Mouse (Mus musculus): Measurements from ENCODE around the gene Slc6a17. TPM values are rescaled to one million over a fixed set of nuclear protein-coding genes. Genes with fewer than 3 reads are reported as not detected.

The Slc6a17 gene
- polyA plus RNA-seq, 1 experiment from 2014 or later, result 2.1 TPM

DNA sequence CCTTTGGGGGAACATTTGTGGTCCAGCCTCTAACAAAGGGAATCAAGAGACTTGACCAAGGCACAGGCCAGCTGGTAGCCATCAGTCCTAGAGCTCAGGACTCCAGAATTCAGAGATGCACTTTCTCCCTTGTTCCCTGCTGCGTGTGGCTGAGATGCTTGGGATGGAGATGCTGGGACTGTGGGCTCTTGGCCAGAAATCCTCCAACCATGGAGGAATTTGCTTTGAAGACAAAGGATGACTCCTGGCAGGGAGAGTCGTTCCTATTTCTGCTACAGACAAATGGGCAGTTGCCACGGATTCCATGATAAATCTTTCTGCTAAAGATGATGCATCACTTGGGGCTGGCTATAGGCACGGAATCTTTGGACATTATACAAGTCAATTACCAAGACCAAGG, 15.7 kb upstream of the Slc6a17 start:
- no peak for ATAC-seq (ENCODE audit: insufficient read depth, low FRiP score)
- Histone ChIP-seq H3K36me3 (ENCODE audit: control insufficient read depth, insufficient read depth, low read length) (no peaks in the 10 kb centered on the region), H3K9ac (ENCODE audit: low read length) (no peak overlapping the region), H3K27me3 (ENCODE audit: control insufficient read depth, insufficient read depth, low read length) (0 out of 2 replicates have a peak, but pooled peaks cover 4% of the 10 kb centered on the region), H3K4me2 (ENCODE audit: low read depth, low read length) (no peak overlapping the region), H3K4me1 (ENCODE audit: control insufficient read depth, insufficient read depth, low read length) (0 out of 2 replicates have a peak, but pooled peaks cover 9% of the 10 kb centered on the region), H3K27ac (ENCODE audit: low read length) (no peak overlapping the region), H3K9me3 (replicated peaks; ENCODE audit: control insufficient read depth, low read length) (no peaks in the 10 kb centered on the region), H3K4me3 (replicated peaks; ENCODE audit: low read length) (no peak overlapping the region)
- 54% methylated on average over 4 of the region's 4 CpGs for WGBS

DNA sequence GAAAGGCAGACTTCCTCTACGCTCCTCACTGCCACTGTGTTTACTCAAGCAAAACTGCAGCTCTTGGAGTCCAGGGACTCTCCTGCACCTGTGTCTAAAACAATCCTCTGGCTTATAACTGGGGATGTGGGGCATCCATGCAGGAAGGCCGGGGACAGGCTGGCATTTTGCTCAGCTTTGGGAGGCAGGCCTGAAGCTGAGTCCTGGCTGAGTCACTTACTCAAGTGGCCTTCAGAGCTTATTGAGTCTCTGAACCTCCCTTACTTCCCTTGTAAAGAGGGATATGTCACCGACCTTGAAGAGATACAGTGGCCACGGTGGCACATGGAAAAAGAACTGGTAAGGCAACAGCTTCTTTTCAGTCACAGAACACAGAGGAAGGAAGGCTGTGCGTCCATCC, 12.8 kb upstream of the Slc6a17 start:
- Histone ChIP-seq H3K36me3 (ENCODE audit: control insufficient read depth, insufficient read depth, low read length) (no peaks in the 10 kb centered on the region), H3K4me3 (replicated peaks; ENCODE audit: low read length) (no peak overlapping the region), H3K4me1 (ENCODE audit: control insufficient read depth, insufficient read depth, low read length) (no peaks in the 10 kb centered on the region), H3K9me3 (replicated peaks; ENCODE audit: control insufficient read depth, low read length) (no peaks in the 10 kb centered on the region), H3K4me2 (ENCODE audit: low read depth, low read length) (no peak overlapping the region), H3K9ac (ENCODE audit: low read length) (no peak overlapping the region), H3K27ac (ENCODE audit: low read length) (no peak overlapping the region), H3K27me3 (ENCODE audit: control insufficient read depth, insufficient read depth, low read length) (no peaks in the 10 kb centered on the region)
- ATAC-seq (ENCODE audit: insufficient read depth, low FRiP score), result no peak
- 74% methylated on average over 5 of the region's 5 CpGs for WGBS

GRCm38 (mm10) chr3:107529182-107529581, 11.4 kb upstream of the Slc6a17 start:
- H3K27ac ChIP-seq (ENCODE audit: low read length), result no peak overlapping the region
- no peak overlapping the region for H3K4me3 ChIP-seq (replicated peaks; ENCODE audit: low read length)
- H3K9me3 ChIP-seq (replicated peaks; ENCODE audit: control insufficient read depth, low read length), result no peaks in the 10 kb centered on the region
- no peak overlapping the region for H3K4me2 ChIP-seq (ENCODE audit: low read depth, low read length)
- ATAC-seq (ENCODE audit: insufficient read depth, low FRiP score), result no peak
- no peaks in the 10 kb centered on the region for H3K4me1 ChIP-seq (ENCODE audit: control insufficient read depth, insufficient read depth, low read length)
- H3K36me3 ChIP-seq (ENCODE audit: control insufficient read depth, insufficient read depth, low read length), result no peaks in the 10 kb centered on the region
- 67% methylated on average over 5 of the region's 5 CpGs for WGBS
- H3K27me3 ChIP-seq (ENCODE audit: control insufficient read depth, insufficient read depth, low read length), result no peaks in the 10 kb centered on the region
- no peak overlapping the region for H3K9ac ChIP-seq (ENCODE audit: low read length)

GRCm38 (mm10) chr3:107528401-107529118, 10.7 kb upstream of the Slc6a17 start:
- Histone ChIP-seq H3K4me2 (ENCODE audit: low read depth, low read length) (no peak overlapping the region), H3K9ac (ENCODE audit: low read length) (no peak overlapping the region), H3K4me1 (ENCODE audit: control insufficient read depth, insufficient read depth, low read length) (no peaks in the 10 kb centered on the region), H3K4me3 (replicated peaks; ENCODE audit: low read length) (no peak overlapping the region), H3K27me3 (ENCODE audit: control insufficient read depth, insufficient read depth, low read length) (no peaks in the 10 kb centered on the region), H3K27ac (ENCODE audit: low read length) (no peak overlapping the region), H3K36me3 (ENCODE audit: control insufficient read depth, insufficient read depth, low read length) (no peaks in the 10 kb centered on the region), H3K9me3 (replicated peaks; ENCODE audit: control insufficient read depth, low read length) (no peaks in the 10 kb centered on the region)
- ATAC-seq (ENCODE audit: insufficient read depth, low FRiP score), result no peak
- WGBS, result 27% methylated on average over 9 of the region's 9 CpGs

GRCm38 (mm10) chr3:107524547-107524946, 6.7 kb upstream of the Slc6a17 start:
- H3K27me3 ChIP-seq (ENCODE audit: control insufficient read depth, insufficient read depth, low read length), result no peaks in the 10 kb centered on the region
- H3K4me2 ChIP-seq (ENCODE audit: low read depth, low read length), result no peak overlapping the region

DNA sequence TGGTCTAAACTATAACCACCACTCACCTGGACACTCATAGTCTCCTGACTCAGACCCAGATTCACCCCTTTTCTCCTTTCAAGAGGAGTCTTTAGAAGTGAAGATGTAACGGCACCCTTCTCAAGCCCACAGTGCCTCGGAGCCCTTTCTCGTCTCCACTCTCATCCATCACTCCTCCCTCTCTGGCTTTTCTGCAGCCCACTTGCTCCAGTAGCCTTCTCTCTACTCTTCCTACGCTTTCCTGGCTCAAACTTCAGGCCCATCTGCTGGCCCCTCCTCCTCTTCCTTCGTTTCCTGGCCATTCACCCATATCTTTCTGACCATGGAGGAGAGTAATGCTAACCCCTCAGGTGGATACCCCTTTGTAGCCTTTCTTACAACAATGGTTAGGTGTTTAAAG, 3.1 kb upstream of the Slc6a17 start:
- Histone ChIP-seq H3K27ac (ENCODE audit: low read length) (no peak overlapping the region), H3K4me2 (ENCODE audit: low read depth, low read length) (no peak overlapping the region), H3K4me3 (replicated peaks; ENCODE audit: low read length) (no peak overlapping the region), H3K9me3 (replicated peaks; ENCODE audit: control insufficient read depth, low read length) (no peaks in the 10 kb centered on the region), H3K4me1 (ENCODE audit: control insufficient read depth, insufficient read depth, low read length) (0 out of 2 replicates have a peak, but pooled peaks cover 4% of the 10 kb centered on the region), H3K27me3 (ENCODE audit: control insufficient read depth, insufficient read depth, low read length) (peaks cover 32% of the 10 kb centered on the region), H3K36me3 (ENCODE audit: control insufficient read depth, insufficient read depth, low read length) (no peaks in the 10 kb centered on the region), H3K9ac (ENCODE audit: low read length) (no peak overlapping the region)
- no peak for ATAC-seq (ENCODE audit: insufficient read depth, low FRiP score)
- 73% methylated on average over 5 of the region's 5 CpGs for WGBS

More at GRCm38 (mm10) chr3:107524547-107524946, 6.7 kb upstream of the Slc6a17 start:
- Histone ChIP-seq H3K4me1 (ENCODE audit: control insufficient read depth, insufficient read depth, low read length) (no peaks in the 10 kb centered on the region), H3K36me3 (ENCODE audit: control insufficient read depth, insufficient read depth, low read length) (no peaks in the 10 kb centered on the region), H3K4me3 (replicated peaks; ENCODE audit: low read length) (no peak overlapping the region), H3K27ac (ENCODE audit: low read length) (no peak overlapping the region), H3K9me3 (replicated peaks; ENCODE audit: control insufficient read depth, low read length) (no peaks in the 10 kb centered on the region), H3K9ac (ENCODE audit: low read length) (no peak overlapping the region)
- ATAC-seq (ENCODE audit: insufficient read depth, low FRiP score), result no peak
- WGBS, result 57% methylated on average over 6 of the region's 6 CpGs

- no peak overlapping the region for H3K27ac ChIP-seq (ENCODE audit: low read length)
- H3K36me3 ChIP-seq (ENCODE audit: control insufficient read depth, insufficient read depth, low read length), result no peaks in the 10 kb centered on the region
- H3K27me3 ChIP-seq (ENCODE audit: control insufficient read depth, insufficient read depth, low read length), result peaks cover 36% of the 10 kb centered on the region
- peak overlapping the region; percentile 73 for H3K9ac ChIP-seq (ENCODE audit: low read length)
- H3K4me2 ChIP-seq (ENCODE audit: low read depth, low read length), result peak overlapping the region; percentile 98
- ATAC-seq (ENCODE audit: insufficient read depth, low FRiP score), result peak; percentile 82
- H3K9me3 ChIP-seq (replicated peaks; ENCODE audit: control insufficient read depth, low read length), result no peaks in the 10 kb centered on the region
- 6% methylated on average over 55 of the region's 55 CpGs for WGBS
- peak overlapping the region; percentile 59 for H3K4me3 ChIP-seq (replicated peaks; ENCODE audit: low read length)
- H3K4me1 ChIP-seq (ENCODE audit: control insufficient read depth, insufficient read depth, low read length), result 0 out of 2 replicates have a peak, but pooled peaks cover 4% of the 10 kb centered on the region
These were observed 815 bp downstream of the Slc6a17 start for GRCm38 (mm10) chr3:107516776-107517630.

GRCm38 (mm10) chr3:107515989-107516388, 1.8 kb downstream of the Slc6a17 start:
- 76% methylated on average over 4 of the region's 4 CpGs for WGBS
- 0 out of 2 replicates have a peak, but pooled peaks cover 4% of the 10 kb centered on the region for H3K4me1 ChIP-seq (ENCODE audit: control insufficient read depth, insufficient read depth, low read length)

DNA sequence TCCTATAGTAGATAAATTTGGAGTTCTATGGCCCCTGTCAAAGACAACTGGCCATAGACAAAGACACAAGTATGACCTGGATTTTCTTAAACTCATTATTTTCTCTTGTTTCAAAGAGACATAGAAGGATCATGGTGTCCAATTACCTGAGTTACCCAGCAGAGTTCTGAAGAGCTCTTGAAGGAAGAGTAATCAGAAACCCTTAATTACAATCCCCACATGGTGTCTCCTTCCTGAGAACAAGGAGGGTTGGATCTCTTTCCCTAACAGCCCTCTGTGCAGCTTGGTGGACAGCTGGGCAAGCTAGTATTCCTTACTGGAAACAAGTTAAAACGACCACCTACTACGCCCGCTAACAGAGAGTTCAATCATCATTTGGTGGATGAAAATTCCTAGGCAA, 6.4 kb downstream of the Slc6a17 start:
- no peak for ATAC-seq (ENCODE audit: insufficient read depth, low FRiP score)
- WGBS, result 86% methylated on average over 3 of the region's 3 CpGs
- H3K4me2 ChIP-seq (ENCODE audit: low read depth, low read length), result no peak overlapping the region
- no peak overlapping the region for H3K9ac ChIP-seq (ENCODE audit: low read length)
- peaks cover 9% of the 10 kb centered on the region for H3K27me3 ChIP-seq (ENCODE audit: control insufficient read depth, insufficient read depth, low read length)
- H3K36me3 ChIP-seq (ENCODE audit: control insufficient read depth, insufficient read depth, low read length), result no peaks in the 10 kb centered on the region
- no peak overlapping the region for H3K27ac ChIP-seq (ENCODE audit: low read length)
- H3K4me1 ChIP-seq (ENCODE audit: control insufficient read depth, insufficient read depth, low read length), result 0 out of 2 replicates have a peak, but pooled peaks cover under 1% of the 10 kb centered on the region
- H3K4me3 ChIP-seq (replicated peaks; ENCODE audit: low read length), result no peak overlapping the region
- no peaks in the 10 kb centered on the region for H3K9me3 ChIP-seq (replicated peaks; ENCODE audit: control insufficient read depth, low read length)

More at GRCm38 (mm10) chr3:107515989-107516388, 1.8 kb downstream of the Slc6a17 start:
- ATAC-seq (ENCODE audit: insufficient read depth, low FRiP score), result no peak
- Histone ChIP-seq H3K36me3 (ENCODE audit: control insufficient read depth, insufficient read depth, low read length) (no peaks in the 10 kb centered on the region), H3K4me3 (replicated peaks; ENCODE audit: low read length) (no peak overlapping the region), H3K9ac (ENCODE audit: low read length) (no peak overlapping the region), H3K9me3 (replicated peaks; ENCODE audit: control insufficient read depth, low read length) (no peaks in the 10 kb centered on the region), H3K27ac (ENCODE audit: low read length) (no peak overlapping the region), H3K4me2 (ENCODE audit: low read depth, low read length) (no peak overlapping the region), H3K27me3 (ENCODE audit: control insufficient read depth, insufficient read depth, low read length) (peaks cover 36% of the 10 kb centered on the region)
